Mouse (Mus musculus) forelimb bud, embryonic 11.5 days (tissue): Measurements from ENCODE around the gene Pabpc5.

ENCODE experiments used
- DNase-seq: peaks from one replicate; pipeline ENCODE4 v3.0.0-alpha.2; 2012; ENCODE audit warnings: low read depth, low spot score

Gene Pabpc5

GRCm38 (mm10) chrX:119927081-119927571 is at the start of gene Pabpc5:
TSS of gene Pabpc5 (plus strand) at chrX:119927196.
- DNase-seq = peak; percentile 45

GRCm38 (mm10) chrX:119886957-119887593 is 39.9 kb upstream of the Pabpc5 start:
- no peak for DNase-seq

GRCm38 (mm10) chrX:119888326-119888920 is 38.6 kb upstream of the Pabpc5 start:
- DNase-seq = no peak

GRCm38 (mm10) chrX:119927852-119928251 is 856 bp downstream of the Pabpc5 start:
- no peak for DNase-seq
